Mouse (Mus musculus) cerebral cortex, adult 2 months (tissue): ENCODE measurements around the gene Rasd2.

ENCODE experiments used
- WGBS: fragments of 180-500 bp; shearing (Covaris S2); methylation state at CpG from one replicate; pipeline ENCODE4 v1.1.7; 2018; 5-methylcytosine and 5-hydroxymethylcytosine counted together

The Rasd2 gene

GRCm38 (mm10) chr8:75222665-75223064 is 8.9 kb downstream of the Rasd2 start:
- WGBS, result 72% methylated on average over 5 of the region's 5 CpGs

- WGBS, result 79% methylated on average over 2 of the region's 2 CpGs
These were observed 13.0 kb downstream of the Rasd2 start for GRCm38 (mm10) chr8:75226773-75227172.

DNA sequence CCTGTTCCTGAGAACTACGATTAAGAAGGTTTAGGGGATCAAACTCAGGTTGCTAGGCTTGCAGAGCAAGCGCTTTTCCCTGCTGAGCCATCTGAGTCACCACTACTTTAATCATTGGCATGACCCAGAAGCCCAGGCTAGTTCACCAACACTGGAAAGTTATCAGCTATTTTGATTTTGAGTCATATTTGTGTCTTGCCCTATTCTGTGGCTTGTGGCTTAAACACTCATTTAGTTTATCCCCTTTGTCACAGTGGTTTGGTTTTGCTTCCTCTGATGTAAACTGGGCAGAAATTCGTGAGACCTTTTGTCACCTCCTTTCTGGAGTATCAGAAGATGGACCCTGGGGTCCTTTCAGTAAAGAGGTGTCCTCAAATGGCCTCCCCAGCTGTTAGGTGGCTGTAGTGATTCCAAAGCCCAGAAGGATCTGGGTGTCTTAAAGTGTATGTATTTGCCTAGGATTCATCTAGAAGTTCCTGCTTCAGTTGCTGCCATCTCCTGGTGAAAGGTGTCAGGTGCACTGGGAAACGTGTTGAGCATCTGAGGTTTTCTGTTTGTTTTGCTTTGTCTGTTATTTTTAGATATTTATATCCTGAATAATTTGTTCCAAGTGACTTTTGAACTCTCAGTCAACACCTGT is 20.3 kb downstream of the Rasd2 start:
- WGBS, result 61% methylated on average over 4 of the region's 4 CpGs

- WGBS, result 89% methylated on average over 15 of the region's 15 CpGs
These were observed 33.6 kb downstream of the Rasd2 start for GRCm38 (mm10) chr8:75247331-75247730.

DNA sequence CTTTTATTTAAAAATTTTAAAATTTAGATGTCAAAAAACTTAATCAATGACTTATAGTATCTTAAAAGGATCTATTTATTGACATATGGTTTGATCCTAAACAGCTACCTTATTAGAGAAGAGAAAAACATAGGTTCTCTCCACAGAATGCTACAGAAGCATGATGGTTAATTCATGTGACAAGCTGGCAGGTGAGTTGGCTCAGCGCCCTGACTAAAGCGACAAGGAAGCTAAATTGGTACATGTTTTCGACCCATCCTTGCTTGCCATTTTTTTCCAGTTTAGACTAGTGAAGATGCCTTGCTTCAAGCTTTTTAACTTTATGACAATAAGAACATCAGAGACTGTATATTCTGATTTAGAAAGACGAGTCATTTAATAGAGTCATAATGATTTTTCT is 35.4 kb downstream of the Rasd2 start:
- 91% methylated on average over 4 of the region's 4 CpGs for WGBS

DNA sequence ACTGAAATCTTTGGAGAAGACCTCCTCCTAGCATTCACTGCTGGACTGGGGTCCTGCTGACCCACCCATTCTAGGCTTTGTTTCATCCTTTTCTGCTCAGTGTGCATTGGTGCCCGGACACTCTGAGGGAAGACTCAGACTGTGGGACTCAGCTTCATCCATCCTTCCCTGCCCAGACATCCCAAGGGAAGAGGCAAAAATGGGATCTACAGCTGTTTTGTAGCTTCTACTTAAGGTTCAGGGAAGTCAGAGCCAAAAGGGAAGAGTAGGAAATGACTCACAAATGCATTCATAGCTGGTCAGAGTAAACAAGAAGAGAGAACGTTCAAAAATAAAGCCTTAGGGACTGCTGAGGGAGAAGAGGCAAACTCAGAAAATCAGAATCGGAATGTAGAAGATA is 40.3 kb downstream of the Rasd2 start:
- WGBS, result 71% methylated on average over 3 of the region's 3 CpGs

DNA sequence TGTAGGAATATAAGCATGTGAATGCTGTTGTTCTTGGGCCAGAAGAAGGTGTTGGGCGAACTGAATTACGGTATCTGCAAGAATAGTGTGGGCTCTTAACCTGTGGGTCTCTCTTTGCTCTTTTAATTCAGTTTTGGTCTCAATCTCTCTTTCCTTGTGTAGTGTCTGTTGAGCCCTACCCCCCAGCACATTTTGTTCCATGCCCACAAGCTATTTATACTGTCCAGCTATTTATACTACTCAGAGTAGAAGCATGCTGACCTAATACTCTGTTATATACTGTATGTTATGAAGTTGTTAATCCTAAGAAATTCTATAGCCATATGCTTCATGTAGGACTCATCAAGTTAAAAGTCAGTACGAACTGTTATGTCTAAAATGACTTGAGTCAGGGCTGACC is 41.9 kb downstream of the Rasd2 start:
- WGBS, result 88% methylated on average over 3 of the region's 3 CpGs

GRCm38 (mm10) chr8:75272166-75272565 is 58.4 kb downstream of the Rasd2 start:
- WGBS, result 41% methylated on average over 4 of the region's 4 CpGs
